ENCODE assay signal across 24 mouse cellular contexts in genomic region chr12:45287759-45288158, GRCm38 (mm10).
A peak's percentile ranks its signal among the peaks of the same experiment; 100 is the strongest.
DNase-seq lines count a peak whose midpoint lies in the region; ATAC-seq and TF ChIP-seq lines count a peak whose summit lies in the region.
"Had no signal": no experiment of that assay in that cellular context is flagged by ENCODE, and none has a peak within 500 bp of the region (broad histone marks: within the 10 kb centered on the region; RNA-seq: fewer than 3 reads in every experiment).

No protein-coding gene starts in this region.

- no peak overlapping the region for H3K27ac ChIP-seq in kidney, embryonic 16.5 days (ENCODE audit: low read length)
- no peak overlapping the region for H3K27ac ChIP-seq in kidney, adult 2 months (ENCODE audit: insufficient read depth, low read depth, low read length)
- H3K27ac ChIP-seq: embryonic facial prominence, embryonic 10.5 days; embryonic facial prominence, embryonic 12.5 days; forebrain, embryonic 13.5 days; forebrain, embryonic 15.5 days had no signal

- H3K9me3 ChIP-seq in kidney, embryonic 16.5 days (ENCODE audit: low read length): no peaks in the 10 kb centered on the region
- H3K9me3 ChIP-seq: embryonic facial prominence, embryonic 10.5 days; embryonic facial prominence, embryonic 12.5 days; forebrain, embryonic 13.5 days; forebrain, embryonic 15.5 days; G1E had no signal

- H3K4me2 ChIP-seq in kidney, embryonic 16.5 days (replicated peaks; ENCODE audit: low read depth, low read length): no peak overlapping the region
- H3K4me2 ChIP-seq: embryonic facial prominence, embryonic 12.5 days; forebrain, embryonic 13.5 days; forebrain, embryonic 15.5 days had no signal

- TF ChIP-seq POLR2A in kidney, adult 2 months (IDR thresholded peaks at IDR 0.05; ENCODE audit: low read depth, low read length): no peak

- H3K27me3 ChIP-seq in kidney, embryonic 16.5 days (ENCODE audit: insufficient read depth, low read length): no peaks in the 10 kb centered on the region
- H3K27me3 ChIP-seq in kidney, adult 2 months (replicated peaks; ENCODE audit: control insufficient read depth, insufficient read depth, low read length): no peaks in the 10 kb centered on the region
- H3K27me3 ChIP-seq: CH12.LX; embryonic facial prominence, embryonic 12.5 days; forebrain, embryonic 13.5 days; forebrain, embryonic 15.5 days; Patski had no signal

- no peak overlapping the region for H3K9ac ChIP-seq in kidney, embryonic 16.5 days (replicated peaks; ENCODE audit: low read length)
- H3K9ac ChIP-seq: embryonic facial prominence, embryonic 12.5 days; forebrain, embryonic 13.5 days; forebrain, embryonic 15.5 days; forebrain, postnatal 0 days had no signal

- DNase-seq in kidney, adult 2 months: no peak
- peak; percentile 87 for DNase-seq in A20 (ENCODE audit: low read depth, low spot score)
- DNase-seq in mesoderm, embryonic 11.5 days (ENCODE audit: low read depth, low spot score): peak; percentile 2
- no peak for DNase-seq in right cerebral cortex, postnatal 10 days (ENCODE audit: low spot score in 2 of 2)
- DNase-seq: adrenal gland, adult 8-10 months; adrenal gland, postnatal 14 days; adrenal gland, postnatal 36 days; B cell, adult 2 months; cerebellum, adult 11-12 months; cerebellum, adult 2 months; cerebellum, adult 9-10 months; cerebellum, postnatal 10 days; cerebellum, postnatal 25 days; forebrain, postnatal 0 days had no signal

- 0 out of 2 replicates have a peak, but pooled peaks have one; percentile 15 for ATAC-seq in kidney, embryonic 16.5 days (ENCODE audit: low FRiP score, low TSS enrichment)
- ATAC-seq: activated CD4-positive, CD25-positive, alpha-beta regulatory T cell, adult 4 months; CD4-positive, CD25-positive, alpha-beta regulatory T cell, adult 4 months; forebrain, embryonic 13.5 days; forebrain, embryonic 15.5 days; forebrain, postnatal 0 days; Patski had no signal

- 13% methylated on average over 2 of the region's 2 CpGs for WGBS in kidney, embryonic 16.5 days
- WGBS in kidney, adult 2 months: 28% methylated on average over 2 of the region's 2 CpGs

- no peak overlapping the region for H3K4me3 ChIP-seq in kidney, embryonic 16.5 days (ENCODE audit: low read length)
- no peak overlapping the region for H3K4me3 ChIP-seq in kidney, adult 2 months (ENCODE audit: insufficient read depth, low read depth, low read length)
- H3K4me3 ChIP-seq: embryonic facial prominence, embryonic 10.5 days; embryonic facial prominence, embryonic 12.5 days; forebrain, embryonic 13.5 days; forebrain, embryonic 15.5 days had no signal

- TF ChIP-seq CTCF in kidney, adult 2 months (conservative IDR thresholded peaks at IDR 0.05; ENCODE audit: insufficient read depth, insufficient read length, low read depth, low read length): no peak

- no peaks in the 10 kb centered on the region for H3K4me1 ChIP-seq in kidney, embryonic 16.5 days (ENCODE audit: insufficient read depth, low read length)
- H3K4me1 ChIP-seq in kidney, adult 2 months (ENCODE audit: control insufficient read depth, insufficient read depth, low read length): no peaks in the 10 kb centered on the region
- H3K4me1 ChIP-seq: embryonic facial prominence, embryonic 10.5 days; embryonic facial prominence, embryonic 12.5 days; forebrain, embryonic 13.5 days; forebrain, embryonic 15.5 days had no signal

- H3K36me3 ChIP-seq in kidney, embryonic 16.5 days (ENCODE audit: insufficient read depth, low read length): no peaks in the 10 kb centered on the region
- H3K36me3 ChIP-seq in kidney, adult 2 months (ENCODE audit: control insufficient read depth, insufficient read depth, low read length): no peaks in the 10 kb centered on the region
- H3K36me3 ChIP-seq: embryonic facial prominence, embryonic 10.5 days; embryonic facial prominence, embryonic 12.5 days; forebrain, embryonic 15.5 days; G1E had no signal

Comparison
In these comparisons a context has a peak if more than half of its experiments do, and no peak if none do; other contexts are left out.
1. DNase-seq: peak in A20 (single experiment) and mesoderm, embryonic 11.5 days (single experiment); none in kidney, adult 2 months (single experiment) and right cerebral cortex, postnatal 10 days (0 of 2).